Mouse (Mus musculus) lung, postnatal 4 days (tissue): ENCODE measurements around the gene Nek1.

Experiments
- DNase-seq, 2 experiments: peaks; one replicate each; pipeline ENCODE4 v3.0.0; 2021

Gene Nek1

GRCm38 (mm10) chr8:61161461-61162185 lies 168.6 kb downstream of the Nek1 start:
- DNase-seq, result peak; percentile 48 to 56

- DNase-seq, result no peak
Observed at GRCm38 (mm10) chr8:61162186-61162566, 169.2 kb downstream of the Nek1 start.

- no peak for DNase-seq
Observed at GRCm38 (mm10) chr8:61171546-61171945, 178.6 kb downstream of the Nek1 start.

- DNase-seq, result no peak
Observed at GRCm38 (mm10) chr8:61173921-61174492, 181.0 kb downstream of the Nek1 start.

- no peak for DNase-seq
Observed at GRCm38 (mm10) chr8:61175876-61176275, 182.9 kb downstream of the Nek1 start.

- no peak for DNase-seq
Observed at GRCm38 (mm10) chr8:61177680-61178593, 184.9 kb downstream of the Nek1 start.

GRCm38 (mm10) chr8:61178594-61179140 lies 185.7 kb downstream of the Nek1 start:
- peak in 1 of 2 experiments; percentile 38 for DNase-seq
